Mouse (Mus musculus): Measurements from ENCODE around the gene Olfr1306.

Olfr1306 gene

DNA sequence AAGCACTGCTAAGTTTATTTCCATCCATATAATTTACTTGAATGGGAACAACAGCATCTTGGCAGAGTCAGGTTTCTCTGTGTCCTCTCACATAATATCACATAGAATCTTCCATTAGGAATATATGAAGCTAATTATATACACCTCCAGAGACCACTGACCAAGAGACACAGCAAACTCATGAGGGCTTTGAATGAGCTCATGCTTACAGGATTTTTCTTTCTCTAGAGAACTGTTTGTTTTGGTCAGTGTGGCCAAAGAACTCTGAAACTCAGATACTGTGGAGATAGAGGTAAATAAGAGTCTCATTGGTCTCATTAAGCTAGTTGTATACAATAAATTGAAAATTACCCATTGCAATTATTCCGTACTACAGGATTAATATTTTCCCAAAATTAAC, at the start of gene Olfr1306:
Gene Olfr1306, minus strand, starts transcription at position 101 of the 400 bp plus-strand sequence.
- DNase-seq: no peak

DNA sequence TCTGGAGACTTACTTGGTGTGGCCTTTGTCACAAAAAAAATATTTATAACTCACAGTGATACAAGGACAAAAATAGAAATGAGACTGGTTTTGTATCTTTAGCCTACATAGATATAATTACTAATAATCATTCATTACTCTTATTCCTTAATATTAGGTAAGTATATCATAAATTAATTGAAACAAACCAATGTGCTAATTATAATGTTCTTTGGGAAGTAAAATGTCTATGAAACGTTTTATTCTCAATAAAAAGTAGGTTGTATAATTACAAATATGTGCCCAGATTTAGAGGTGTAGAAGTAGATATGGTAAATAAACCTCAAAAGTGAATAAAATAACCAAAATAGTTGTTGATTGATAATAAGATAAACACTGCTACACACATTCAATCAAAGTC, 48.8 kb upstream of the Olfr1306 start, which contains the start of gene Olfr1308:
Gene Olfr1308, minus strand, starts transcription at position 101 of the 400 bp plus-strand sequence.
- DNase-seq: no peak

DNA sequence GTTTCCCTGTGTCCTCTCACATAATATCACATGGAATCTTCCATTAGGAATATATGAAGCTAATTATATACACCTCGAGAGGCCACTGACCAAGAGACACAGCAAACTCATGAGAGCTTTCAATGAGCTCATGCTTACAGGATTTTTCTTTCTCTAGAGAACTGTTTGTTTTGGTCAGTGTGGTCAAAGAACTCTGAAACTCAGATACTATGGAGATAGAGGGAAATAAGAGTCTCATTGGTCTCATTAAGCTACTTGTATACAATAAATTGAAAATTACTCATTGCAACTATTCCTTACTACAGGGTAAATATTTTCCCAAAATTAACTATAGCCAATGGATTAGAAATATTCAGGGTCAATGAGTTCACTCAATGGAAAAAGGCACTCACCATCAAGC, 33.3 kb upstream of the Olfr1306 start, which contains the start of gene Olfr1307:
Gene Olfr1307, minus strand, starts transcription at position 101 of the 400 bp plus-strand sequence.
- no peak for DNase-seq

DNA sequence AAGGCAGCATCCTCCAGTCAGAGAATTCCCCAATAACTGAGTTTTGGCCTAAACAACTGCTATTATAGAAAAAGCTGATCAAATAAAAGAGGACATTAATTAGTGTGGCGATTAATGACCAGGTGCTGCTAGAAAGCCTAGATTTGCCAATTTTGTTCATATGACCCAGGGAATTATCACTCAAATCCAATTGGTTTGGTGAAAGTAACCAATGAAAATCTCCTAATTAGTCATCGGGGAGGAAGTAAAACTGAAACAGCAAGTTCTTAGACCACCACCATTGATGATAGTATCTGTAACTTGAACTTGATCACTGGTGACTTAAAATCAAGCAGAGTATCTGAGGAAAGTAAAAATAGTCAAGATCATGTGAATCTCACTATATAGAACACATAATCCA, 39.0 kb downstream of the Olfr1306 start, which contains the start of gene Olfr1305:
Gene Olfr1305, minus strand, starts transcription at position 101 of the 400 bp plus-strand sequence.
- DNase-seq: no peak

Measured in spleen, adult 18-20 months (tissue).